Mouse (Mus musculus): ENCODE measurements around the gene Xbp1.
"Not testable (repeated sequence)": the region's sequence is repeated elsewhere in the genome, so short reads cannot be mapped to it uniquely, and the experiment has no call there.

Gene Xbp1

DNA sequence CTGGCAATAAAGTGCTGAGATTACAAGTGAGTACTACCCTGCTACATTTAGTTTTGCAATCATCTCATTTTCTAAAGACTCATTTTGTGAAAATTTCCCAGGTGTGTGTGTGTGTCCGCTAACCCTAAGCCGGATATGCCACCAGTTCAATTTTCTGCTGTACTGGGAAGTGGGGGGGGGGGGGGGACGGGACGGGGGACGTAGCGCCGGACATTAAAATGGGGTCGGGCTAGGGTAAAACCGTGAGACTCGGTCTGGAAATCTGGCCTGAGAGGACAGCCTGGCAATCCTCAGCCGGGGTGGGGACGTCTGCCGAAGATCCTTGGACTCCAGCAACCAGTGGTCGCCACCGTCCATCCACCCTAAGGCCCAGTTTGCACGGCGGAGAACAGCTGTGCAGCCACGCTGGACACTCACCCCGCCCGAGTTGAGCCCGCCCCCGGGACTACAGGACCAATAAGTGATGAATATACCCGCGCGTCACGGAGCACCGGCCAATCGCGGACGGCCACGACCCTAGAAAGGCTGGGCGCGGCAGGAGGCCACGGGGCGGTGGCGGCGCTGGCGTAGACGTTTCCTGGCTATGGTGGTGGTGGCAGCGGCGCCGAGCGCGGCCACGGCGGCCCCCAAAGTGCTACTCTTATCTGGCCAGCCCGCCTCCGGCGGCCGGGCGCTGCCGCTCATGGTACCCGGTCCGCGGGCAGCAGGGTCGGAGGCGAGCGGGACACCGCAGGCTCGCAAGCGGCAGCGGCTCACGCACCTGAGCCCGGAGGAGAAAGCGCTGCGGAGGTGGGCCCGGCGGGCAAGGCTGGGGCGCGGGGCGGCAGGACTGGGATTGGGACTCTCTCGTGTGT, at the start of gene Xbp1:
Gene Xbp1, plus strand, starts transcription at position 248 of the 854 bp plus-strand sequence.
- peak; percentile 98 to 99 for DNase-seq

DNA sequence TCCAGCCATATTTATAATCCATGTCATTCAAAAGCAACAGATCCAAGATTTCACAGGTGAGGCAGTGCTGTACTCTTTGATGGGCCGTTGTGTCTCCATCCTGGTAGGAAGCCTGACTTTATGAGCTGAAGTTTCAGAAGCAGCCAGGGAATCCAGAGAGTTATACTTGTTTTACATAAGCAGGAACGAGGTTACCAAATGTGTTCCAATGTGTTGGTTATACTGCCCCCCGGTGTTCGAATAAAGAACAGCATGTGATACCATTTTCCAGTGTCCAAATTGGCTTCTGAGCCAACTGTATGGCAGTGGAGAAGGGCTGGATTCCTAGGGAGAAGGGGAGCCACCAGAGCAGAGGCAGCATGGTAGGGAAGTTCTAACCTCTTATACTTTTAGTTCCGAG, 46.3 kb upstream of the Xbp1 start:
- DNase-seq, result peak in 1 of 2 experiments; percentile 75

DNA sequence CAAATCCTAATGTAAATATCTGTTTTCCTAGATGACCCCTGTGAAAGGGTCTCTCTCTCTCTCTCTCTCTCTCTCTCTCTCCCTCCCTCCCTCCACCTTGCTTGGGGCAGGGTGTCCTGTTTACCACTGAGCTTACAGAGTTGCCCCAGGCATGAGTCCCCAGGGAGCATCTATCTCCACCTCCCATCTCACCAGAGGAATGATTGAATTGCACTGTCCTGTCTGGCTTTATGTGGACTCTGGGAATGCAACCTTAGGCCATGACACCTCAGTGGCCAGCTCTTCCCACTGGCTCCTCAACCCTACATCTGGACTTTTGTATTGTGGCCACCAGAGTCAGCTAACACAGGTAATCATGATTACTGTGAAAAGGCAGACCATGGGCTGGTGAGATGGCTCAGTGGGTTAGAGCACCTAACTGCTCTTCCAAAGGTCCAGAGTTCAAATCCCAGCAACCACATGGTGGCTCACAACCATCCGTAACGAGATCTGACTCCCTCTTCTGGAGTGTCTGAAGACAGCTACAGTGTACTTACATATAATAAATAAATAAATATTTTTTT, 44.8 kb upstream of the Xbp1 start:
- DNase-seq, result not testable (repeated sequence)

DNA sequence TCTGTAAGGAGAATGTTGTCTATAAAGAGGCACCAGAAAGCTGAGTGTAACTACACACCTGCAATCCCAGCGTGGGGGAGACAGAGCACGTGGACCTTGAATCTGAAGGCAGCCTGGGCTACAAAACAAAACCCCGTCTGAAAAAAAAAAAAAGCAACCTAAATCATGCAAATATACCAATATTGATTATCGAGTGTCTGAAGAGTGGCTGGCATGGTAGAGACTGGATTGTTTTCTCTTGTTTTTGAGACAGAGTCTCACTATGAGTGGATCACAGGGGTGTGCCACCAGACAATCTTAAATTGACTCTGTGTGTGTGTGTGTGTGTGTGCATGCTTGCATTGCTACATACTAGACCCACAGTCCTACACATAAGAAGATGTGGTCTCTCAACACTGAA, 43.7 kb upstream of the Xbp1 start:
- DNase-seq, result no peak

DNA sequence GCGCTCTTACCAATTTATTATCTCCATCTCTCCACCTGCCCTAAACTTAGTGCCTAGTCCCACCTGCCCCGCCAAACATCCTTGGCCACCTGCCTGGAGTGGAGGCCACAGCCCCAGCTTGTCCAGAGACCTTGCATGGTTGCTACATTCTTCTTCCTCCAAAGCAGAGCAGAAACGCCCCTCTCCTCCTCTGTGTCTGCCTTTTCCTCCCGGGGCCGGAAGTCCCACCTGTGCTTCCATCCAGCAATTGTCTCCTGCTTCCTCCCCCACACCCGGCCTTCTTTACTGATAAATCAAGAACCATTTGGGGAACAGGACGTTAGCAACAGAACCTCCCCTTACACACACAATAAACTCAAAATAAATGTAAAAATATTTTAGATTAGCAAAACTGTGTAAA, 42.3 kb upstream of the Xbp1 start:
- DNase-seq, result no peak

DNA sequence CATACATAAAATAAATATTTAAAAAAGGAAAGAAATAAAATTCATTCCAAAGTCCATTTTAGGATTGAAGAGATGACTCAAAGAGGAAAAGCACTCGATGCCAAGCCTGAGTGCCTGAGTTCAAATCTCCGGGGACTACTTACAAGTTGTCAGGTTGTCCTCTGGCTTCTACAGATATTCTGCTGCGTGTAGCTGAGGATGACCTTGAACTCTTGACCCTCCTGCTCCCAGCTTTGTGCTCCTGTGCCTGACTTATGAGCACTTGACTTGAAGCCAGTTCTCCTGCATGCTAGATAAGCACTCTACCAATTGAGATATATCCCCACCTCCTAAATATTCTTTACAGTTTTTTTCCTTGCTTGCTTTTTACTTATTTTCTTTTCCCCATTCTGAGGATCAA, 41.6 kb upstream of the Xbp1 start:
- DNase-seq, result no peak

DNA sequence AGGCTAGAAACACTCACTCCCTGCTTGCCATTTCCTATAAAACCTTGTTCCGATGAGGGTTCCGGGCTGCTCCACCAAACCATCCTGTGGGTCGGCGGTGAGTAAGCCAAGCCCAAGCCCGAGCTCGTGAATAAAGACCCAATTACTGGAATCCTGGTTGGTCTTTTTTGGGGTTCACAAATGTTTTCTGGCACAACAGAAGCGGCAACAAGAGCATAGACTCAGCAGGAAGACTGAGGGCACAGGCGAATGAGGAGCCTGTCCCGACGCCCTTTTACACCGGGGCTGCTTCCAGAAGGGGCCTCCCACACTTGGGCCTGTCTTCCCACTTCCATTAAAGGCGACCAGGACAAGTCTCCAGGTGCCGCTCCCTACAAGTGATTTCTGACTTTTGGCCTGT, 37.9 kb upstream of the Xbp1 start:
- DNase-seq, result no peak

DNA sequence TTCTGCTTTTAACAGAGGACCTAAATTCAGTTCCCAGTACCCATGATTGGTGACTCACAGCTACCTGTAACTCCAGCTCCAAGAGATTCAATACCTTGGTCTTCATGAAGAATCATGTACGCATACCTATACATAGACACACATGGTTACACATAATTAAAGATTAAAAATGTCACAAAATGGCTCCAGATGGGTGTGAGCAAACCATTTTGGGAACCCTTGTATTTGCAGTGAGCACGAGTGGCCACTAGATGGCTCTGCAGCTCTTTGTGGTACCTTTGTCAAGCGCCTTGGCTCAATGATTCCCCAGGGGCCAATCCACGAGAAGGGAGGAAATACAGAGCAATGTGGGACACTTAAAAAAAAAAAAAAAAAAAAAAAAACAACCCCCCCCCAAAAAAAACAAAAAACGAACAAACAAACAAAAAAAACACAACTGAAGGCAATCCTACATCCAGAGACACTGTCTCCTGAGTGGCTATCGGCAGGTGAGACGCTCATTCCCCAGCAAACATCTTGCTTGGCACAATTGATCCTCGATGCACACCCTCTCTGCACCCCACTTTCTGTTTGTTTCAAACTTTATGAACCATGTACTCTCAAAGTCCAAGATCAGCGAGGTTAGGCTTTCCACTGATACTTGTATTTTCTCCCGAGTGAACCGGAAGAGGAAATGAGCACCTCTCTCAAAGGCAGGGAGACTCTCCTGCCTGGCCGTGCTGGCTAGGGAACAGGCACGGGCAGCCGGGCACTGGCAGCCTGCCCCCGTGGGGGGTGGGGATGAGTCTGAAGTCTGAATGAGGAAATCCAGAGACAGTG, 35.1 kb upstream of the Xbp1 start:
- peak; percentile 81 to 90 for DNase-seq

DNA sequence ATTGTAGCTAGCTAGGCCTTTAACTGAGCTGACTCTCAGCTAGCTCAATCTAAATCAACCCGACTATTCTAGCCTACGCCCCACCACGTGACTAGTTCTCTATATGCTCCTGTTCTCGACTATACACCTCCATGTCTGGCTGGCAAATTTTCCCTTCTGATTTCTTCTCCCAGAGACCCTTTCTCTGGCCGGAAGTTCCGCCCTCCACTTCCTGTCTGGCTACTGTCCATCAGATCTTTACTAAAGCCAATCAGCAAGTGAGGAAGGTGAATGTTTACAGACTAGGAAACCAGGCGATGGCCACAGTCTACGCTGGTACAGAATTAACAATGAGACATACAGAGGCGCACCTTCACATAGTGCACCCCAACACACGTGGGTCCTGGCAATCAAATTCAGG, 31.0 kb upstream of the Xbp1 start:
- not testable (repeated sequence) for DNase-seq

DNA sequence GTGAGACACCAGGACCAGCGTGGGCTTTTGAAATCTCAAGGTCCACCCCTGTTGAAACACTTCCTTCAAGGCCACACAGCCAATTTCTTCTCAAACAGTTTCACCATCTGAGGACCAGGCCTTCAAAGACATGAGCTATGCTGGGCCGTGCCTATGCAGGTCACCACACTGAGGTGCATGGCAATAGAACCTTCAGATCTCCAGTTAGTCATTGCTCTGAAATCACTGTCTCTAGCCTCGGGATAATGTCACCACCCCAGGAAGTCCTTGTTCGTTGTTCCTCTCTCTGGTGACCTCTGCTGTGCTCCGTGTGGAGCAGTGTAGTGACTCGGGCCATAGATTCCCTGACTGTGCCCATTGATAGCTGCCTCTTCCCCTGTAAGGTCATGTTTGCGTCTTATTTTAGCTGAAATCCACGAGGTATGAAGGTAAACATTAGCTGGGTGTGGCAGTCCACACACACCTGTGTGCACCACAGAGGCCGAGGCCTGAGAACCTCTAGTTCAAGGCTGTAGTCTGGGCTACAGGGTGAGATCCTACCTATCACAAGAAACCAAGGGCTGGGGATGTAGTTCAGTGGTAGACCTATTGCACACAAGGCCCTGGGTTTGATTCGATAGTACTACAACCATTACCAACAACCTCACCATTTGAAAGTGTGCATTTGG, 29.3 kb upstream of the Xbp1 start:
- DNase-seq, result no peak

DNA sequence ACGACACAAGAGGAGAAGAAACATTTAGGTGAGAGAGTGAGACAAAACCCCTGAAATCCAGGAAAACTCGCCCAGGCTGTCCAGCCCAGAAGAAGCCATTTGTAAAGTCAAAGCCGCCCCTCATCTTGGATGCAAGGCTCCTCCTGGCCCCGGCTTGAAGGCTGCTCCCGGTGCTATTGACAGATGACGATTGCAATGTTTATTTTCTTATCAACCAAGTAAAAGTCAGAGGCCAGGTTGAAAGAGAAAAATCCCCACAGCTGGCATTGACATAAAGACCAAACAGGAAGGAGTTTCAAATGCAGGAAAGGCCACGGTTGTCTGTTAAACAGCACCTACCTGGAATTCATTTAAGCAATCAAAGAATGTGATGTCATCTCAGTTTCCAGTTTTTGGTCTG, 28.5 kb upstream of the Xbp1 start:
- no peak for DNase-seq

DNA sequence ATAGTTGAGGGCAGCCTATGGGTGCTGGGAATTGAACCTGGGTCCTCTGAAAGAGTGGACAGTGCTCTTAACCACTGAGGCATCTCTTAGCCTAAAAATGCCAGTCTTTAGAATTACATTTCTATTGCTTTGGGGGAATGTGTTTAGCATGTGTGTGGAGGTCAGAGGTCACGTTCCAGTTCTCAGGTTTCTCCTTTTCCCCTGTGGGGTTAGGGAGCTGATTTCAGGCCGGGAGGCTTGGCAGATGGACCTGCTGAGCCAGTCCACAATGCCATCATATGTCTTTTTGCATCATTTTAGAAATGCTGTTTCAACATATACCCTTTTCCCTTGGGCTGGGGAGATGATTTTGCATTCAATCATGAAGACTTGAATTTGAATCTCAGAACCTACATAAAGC, 26.6 kb upstream of the Xbp1 start:
- DNase-seq, result no peak

DNA sequence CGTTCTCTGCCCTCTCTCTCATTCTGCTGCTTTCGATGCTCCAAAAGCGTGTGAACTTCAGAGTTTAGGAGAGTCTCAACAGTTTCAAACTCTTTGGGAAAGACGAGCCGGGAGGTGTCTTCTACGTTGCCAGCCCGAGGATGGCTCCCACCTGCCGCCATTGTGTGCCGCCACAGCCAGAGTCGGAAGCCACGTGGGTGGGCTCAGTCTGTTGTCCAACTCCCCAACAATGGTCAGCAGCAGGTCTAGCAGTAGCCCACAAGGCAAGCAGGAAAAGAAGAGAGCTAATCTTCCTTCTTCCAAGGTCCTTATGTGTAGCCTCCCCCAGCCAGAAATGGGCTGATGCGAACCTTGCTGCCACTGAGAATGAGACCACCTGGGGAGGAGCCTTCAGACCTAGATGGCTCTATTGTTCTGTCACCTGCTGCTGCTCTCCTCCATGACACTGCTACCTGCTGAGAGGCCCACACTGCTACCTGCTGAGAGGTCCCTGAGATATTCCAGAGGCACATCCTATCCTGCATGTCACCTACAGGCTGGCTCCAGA, 25.1 kb upstream of the Xbp1 start:
- no peak for DNase-seq

DNA sequence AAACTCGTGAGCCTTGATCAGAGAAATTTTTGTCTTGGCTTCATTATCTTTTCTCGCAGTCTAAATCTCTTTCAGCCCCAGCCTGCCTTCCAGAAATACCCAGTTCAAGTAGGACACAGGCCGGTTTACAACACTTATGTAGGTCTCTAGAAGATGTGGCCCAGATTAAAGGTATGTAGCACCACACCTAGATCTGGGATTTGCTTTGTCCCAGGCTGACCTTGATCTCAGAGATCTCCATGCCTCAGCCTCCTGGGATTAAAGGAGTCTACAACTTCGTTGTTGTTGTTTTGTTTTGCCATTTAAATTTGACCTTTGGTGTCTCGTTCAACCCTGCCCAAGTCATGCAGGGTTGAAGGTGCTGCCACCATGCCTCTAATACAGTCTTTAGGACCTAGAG, 24.6 kb upstream of the Xbp1 start:
- DNase-seq, result no peak

DNA sequence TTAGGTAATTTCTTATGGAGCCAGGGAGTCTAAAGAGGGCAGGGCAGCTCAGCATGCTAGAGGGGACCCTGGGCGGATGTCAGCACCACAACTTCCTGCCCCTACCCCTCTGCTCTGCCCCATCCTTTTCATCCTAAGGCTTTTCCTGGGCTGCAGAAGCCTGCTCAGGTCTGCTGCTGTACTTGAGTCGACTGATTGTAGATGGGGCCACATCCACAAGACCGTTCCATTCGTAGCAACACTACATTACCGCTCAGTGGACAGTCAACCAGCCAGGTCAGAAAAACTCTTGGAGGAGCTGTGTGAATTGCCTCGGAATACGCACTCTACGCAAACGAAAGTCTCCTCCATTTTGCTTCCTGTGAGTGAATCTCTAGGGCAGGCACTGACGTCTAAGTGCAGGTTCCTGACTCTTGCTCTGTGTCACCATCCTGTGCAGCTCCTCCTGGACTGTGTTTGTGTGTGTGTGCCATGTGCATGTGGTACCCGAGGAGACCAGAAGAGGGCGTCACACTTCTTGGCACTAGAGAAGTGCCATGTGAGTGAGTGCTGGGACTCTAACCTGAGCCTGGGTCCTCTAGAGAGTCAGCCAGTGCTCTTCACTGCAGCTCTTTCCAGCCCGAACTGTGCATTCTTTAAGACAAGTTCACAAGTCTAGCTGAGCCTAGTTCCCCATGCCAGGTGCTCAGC, 23.8 kb upstream of the Xbp1 start:
- no peak for DNase-seq

DNA sequence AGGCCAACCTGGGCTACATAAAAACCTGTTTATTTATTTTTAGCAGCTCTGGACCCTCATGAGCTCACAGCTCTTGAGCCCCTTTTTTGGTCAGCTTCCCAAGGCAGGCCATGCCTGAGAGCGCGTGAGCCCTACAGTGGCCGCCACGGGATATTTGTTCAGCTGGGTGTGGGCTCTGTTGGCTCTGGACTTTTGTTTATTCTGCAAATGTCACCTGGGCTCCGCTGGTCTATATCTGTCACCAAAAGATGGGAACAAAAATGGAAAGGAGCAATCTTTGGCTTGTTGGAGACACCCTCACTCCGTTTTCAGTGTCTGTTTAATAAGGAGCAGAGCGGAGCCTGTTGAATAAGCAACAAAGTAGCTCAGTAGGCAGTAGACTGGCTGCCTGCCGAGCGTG, 22.0 kb upstream of the Xbp1 start:
- DNase-seq, result no peak

DNA sequence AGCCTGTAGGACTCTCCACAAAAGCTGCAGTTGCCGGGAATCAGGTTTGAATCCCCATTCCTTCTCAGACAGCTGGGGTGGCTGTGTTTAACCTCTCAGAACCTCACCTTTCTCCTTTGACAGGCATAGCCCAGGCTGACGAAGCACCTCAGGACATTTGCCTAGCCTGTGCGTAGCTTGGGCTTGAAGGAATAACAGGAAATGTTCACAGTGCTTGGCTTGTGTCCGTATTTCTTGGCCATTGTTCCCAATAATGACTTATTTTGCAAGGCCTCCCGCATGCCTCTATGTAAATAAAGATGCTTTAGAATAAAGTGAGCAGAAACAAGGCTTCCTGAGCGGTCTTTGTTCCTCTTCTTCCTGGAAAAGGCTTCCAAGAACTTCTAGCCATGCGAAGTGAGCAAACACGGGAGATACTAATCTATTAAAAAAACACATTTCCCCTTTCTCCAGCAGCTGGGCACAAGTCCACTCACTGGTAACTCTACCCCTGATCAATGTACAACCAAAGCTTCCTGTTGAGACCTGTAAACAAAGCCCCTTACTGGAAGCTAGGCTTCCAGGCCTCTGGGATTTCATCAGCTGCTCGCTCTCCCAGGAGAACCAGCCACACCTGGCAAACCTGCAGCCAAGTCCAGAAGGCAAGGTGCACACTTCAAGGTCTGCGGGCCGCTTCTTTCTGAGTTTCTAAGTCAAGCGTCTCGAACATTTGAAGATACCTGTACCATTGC, 21.4 kb upstream of the Xbp1 start:
- DNase-seq, result peak in 1 of 2 experiments; percentile 39

DNA sequence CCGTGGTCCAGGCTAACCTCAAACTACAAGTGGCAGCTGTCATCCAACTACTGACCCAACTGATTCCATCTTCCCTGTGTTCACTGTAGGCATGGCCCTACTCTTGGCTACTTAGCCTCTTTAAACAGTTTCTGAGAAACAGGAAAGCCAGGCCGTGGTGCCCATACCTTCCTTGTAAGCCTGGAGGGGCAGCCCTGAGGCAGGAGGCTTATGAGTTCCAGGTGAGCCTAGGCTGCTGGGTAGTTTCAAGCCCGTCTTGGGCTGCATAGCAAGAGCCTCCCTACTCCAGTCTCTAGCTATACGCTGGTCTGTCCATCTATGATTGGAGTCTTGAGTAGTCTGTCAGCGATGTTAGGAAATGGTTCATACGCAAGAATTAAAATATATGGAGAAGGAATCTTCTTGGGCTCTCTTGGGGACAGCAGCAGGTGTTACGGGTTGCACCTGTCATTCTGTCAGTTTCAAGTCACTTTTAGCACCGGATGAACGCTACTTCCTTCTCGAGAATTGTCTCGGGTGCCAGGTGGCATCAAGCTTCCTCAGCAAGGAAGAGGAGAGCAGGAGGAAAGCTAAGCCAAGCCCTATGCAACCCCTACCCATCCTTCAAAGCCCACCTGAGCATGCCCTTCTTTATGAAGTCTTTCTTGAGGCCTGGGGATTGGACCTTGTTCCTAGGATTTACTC, 20.4 kb upstream of the Xbp1 start:
- DNase-seq, result no peak

DNA sequence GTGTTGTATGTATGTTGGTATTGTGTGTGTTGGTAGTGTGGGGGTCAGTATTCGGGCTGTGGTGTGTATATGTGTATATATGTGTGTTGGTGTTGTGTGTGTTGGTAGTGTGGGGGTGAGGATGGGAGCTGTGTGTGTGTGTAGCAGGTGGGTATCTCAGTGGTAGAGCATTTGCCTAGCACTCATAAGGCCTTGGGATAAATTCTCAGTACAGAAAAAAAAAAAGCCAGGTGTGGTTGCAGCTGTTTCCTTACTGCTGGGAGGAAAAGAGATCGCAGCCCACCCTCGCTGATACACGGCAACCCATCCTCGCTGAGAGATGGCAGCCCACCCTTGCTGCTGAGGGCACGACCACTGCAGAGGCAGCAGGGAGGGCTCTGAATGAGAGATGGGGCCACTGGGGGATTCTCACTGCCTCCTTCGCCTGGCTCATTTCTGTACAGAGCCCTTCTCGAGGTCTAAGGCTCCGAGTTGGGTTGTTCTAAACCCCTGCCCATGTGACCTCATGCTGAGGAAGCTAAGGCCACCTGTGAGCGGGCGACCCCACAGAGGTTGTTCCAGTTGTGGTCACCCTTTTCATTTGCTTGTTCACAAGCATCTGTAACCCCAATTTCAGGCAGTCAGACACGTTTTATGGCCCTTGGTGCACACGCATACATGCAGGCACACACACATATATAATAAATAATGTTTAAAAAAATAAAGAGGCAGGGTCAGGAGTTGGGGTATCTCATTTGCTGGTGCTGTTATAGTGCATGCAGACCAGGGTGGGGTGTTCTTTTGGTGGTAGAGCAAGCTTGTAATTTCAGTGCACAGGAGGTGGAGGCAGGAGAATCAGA, 19.3 kb upstream of the Xbp1 start:
- DNase-seq, result no peak
